Mouse (Mus musculus): ENCODE measurements around the gene Hcn1.

DNA sequence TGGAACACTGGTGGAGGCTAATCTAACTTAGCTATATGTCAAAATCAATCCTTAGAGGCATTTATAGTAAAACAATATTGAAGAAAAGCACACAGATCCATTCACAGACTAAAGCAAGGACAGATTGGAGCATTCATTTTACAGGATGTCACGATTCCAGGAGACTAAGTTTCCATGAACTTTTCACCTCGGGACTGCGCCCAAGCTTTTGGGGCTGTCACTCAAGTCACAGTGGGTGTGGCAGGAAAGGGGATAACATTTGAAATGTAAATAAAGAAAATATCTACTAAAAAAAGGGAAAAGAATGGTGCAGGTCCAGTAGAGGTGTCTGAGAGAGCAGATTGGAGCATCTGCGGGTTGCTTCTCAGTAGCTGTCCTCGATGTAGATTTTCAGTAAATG lies 421.3 kb downstream of the Hcn1 start:
- TF ChIP-seq CTCF (conservative IDR thresholded peaks at IDR 0.05; ENCODE audit: low read length) (no peak), NANOG (IDR thresholded peaks at IDR 0.05; ENCODE audit: borderline replicate concordance, low read length) (no peak)

Data from E14TG2a.4 (cell line).